Mouse (Mus musculus) C2C12 (cell line): ENCODE measurements around the gene Drp2. TPM values are rescaled to one million over a fixed set of nuclear protein-coding genes. Genes with fewer than 3 reads are reported as not detected.
A peak's percentile ranks its signal among the peaks of the same experiment; 100 is the strongest.

Experiments used
- H3K27me3 ChIP-seq: one replicate; pipeline ENCODE4 v1.6.1; 2011; ENCODE audit not compliant: control insufficient read depth, insufficient read depth, insufficient read length
- H3K36me3 ChIP-seq: one replicate; pipeline ENCODE4 v1.6.1; 2011; ENCODE audit not compliant: control insufficient read depth, insufficient read depth
- H3K4me3 ChIP-seq: one replicate; pipeline ENCODE4 v1.5.1; 2011; ENCODE audit warnings: mild to moderate bottlenecking, control low read depth; ENCODE audit not compliant: poor library complexity, insufficient read depth, severe bottlenecking
- H3K79me2 ChIP-seq: one replicate; pipeline ENCODE4 v1.6.1; 2011; ENCODE audit not compliant: control insufficient read depth, insufficient read depth
- H3K79me3 ChIP-seq: one replicate; pipeline ENCODE4 v1.6.1; 2011; ENCODE audit warnings: low read depth, control low read depth
- H3ac ChIP-seq: one replicate; pipeline ENCODE3; 2011; ENCODE audit warnings: low read depth; ENCODE audit not compliant: control insufficient read depth, insufficient read length
- CEBPB ChIP-seq: IDR thresholded peaks from one replicate; pipeline ENCODE4 v1.6.1; 2011; ENCODE audit warnings: low read depth, mild to moderate bottlenecking, control low read depth, moderate library complexity
- CTCF ChIP-seq: IDR thresholded peaks from one replicate; pipeline ENCODE4 v1.5.1; 2011; ENCODE audit not compliant: control insufficient read depth, insufficient read depth, insufficient read length
- FOSL1 ChIP-seq: IDR thresholded peaks from one replicate; pipeline ENCODE4 v1.8.0; 2011; ENCODE audit warnings: mild to moderate bottlenecking, low read length; ENCODE audit not compliant: poor library complexity, insufficient read depth, severe bottlenecking
- MAX ChIP-seq: IDR thresholded peaks from one replicate; pipeline ENCODE4 v1.6.1; 2011; ENCODE audit warnings: mild to moderate bottlenecking, control low read depth
- MYOD1 ChIP-seq: IDR thresholded peaks from one replicate; pipeline ENCODE4 v1.6.1; 2011; ENCODE audit warnings: low read depth; ENCODE audit not compliant: control insufficient read depth, insufficient read length
- MYOG ChIP-seq: IDR thresholded peaks from one replicate; pipeline ENCODE4 v1.6.1; 2011; ENCODE audit not compliant: control insufficient read depth, insufficient read length; ENCODE audit errors: extremely low read depth
- USF1 ChIP-seq: IDR thresholded peaks from one replicate; pipeline ENCODE4 v1.6.1; 2011; ENCODE audit warnings: low read depth, mild to moderate bottlenecking, control low read depth, moderate library complexity
- polyA plus RNA-seq: library from polyadenylated mRNA; unstranded; fragments of >200 nt; fragmentation: generic; extraction: Trizol; gene quantifications from one replicate; pipeline ENCODE4 v1.2.1, GENCODE M21; 2012; ENCODE audit warnings: missing spikeins

Gene Drp2
- polyA plus RNA-seq, 1 experiment, result 1.9 TPM

- no peak for TF ChIP-seq MYOD1
- no peak for TF ChIP-seq MAX
- no peak for TF ChIP-seq CTCF
- no peak for TF ChIP-seq USF1
- TF ChIP-seq FOSL1, result no peak
- TF ChIP-seq CEBPB, result no peak
- TF ChIP-seq MYOG, result no peak
- H3ac ChIP-seq, result no peak overlapping the region
- no peaks in the 10 kb centered on the region for H3K79me2 ChIP-seq
- H3K27me3 ChIP-seq, result no peaks in the 10 kb centered on the region
- H3K36me3 ChIP-seq, result no peaks in the 10 kb centered on the region
- H3K79me3 ChIP-seq, result no peaks in the 10 kb centered on the region
- H3K4me3 ChIP-seq, result no peak overlapping the region
Observed at GRCm38 (mm10) chrX:134374190-134374589, 30.2 kb upstream of the Drp2 start.

GRCm38 (mm10) chrX:134384896-134385295 is 19.5 kb upstream of the Drp2 start:
- no peaks in the 10 kb centered on the region for H3K79me3 ChIP-seq

GRCm38 (mm10) chrX:134398972-134399371 is 5.4 kb upstream of the Drp2 start:
- H3K36me3 ChIP-seq, result no peaks in the 10 kb centered on the region
- H3ac ChIP-seq, result no peak overlapping the region
- H3K27me3 ChIP-seq, result no peaks in the 10 kb centered on the region
- TF ChIP-seq MYOD1, result no peak
- TF ChIP-seq CTCF, result no peak
- TF ChIP-seq USF1, result no peak
- no peak for TF ChIP-seq CEBPB
- no peak for TF ChIP-seq MYOG
- no peak for TF ChIP-seq MAX
- no peak for TF ChIP-seq FOSL1
- H3K79me2 ChIP-seq, result no peaks in the 10 kb centered on the region
- no peak overlapping the region for H3K4me3 ChIP-seq
- H3K79me3 ChIP-seq, result no peaks in the 10 kb centered on the region

More at GRCm38 (mm10) chrX:134384896-134385295, 19.5 kb upstream of the Drp2 start:
- Histone ChIP-seq H3K27me3 (no peaks in the 10 kb centered on the region), H3ac (no peak overlapping the region), H3K4me3 (no peak overlapping the region), H3K36me3 (no peaks in the 10 kb centered on the region), H3K79me2 (no peaks in the 10 kb centered on the region)
- TF ChIP-seq USF1 (no peak), MYOG (no peak), CTCF (no peak)

GRCm38 (mm10) chrX:134404584-134404955 is 219 bp downstream of the Drp2 start:
- no peaks in the 10 kb centered on the region for H3K79me3 ChIP-seq
- no peaks in the 10 kb centered on the region for H3K27me3 ChIP-seq
- no peak overlapping the region for H3K4me3 ChIP-seq
- H3ac ChIP-seq, result no peak overlapping the region
- no peak for TF ChIP-seq CEBPB
- TF ChIP-seq FOSL1, result no peak
- no peak for TF ChIP-seq MYOG
- TF ChIP-seq CTCF, result no peak
- no peak for TF ChIP-seq MAX
- no peak for TF ChIP-seq USF1
- TF ChIP-seq MYOD1, result no peak
- H3K79me2 ChIP-seq, result no peaks in the 10 kb centered on the region
- H3K36me3 ChIP-seq, result no peaks in the 10 kb centered on the region

- H3K79me2 ChIP-seq, result no peaks in the 10 kb centered on the region
- no peak overlapping the region for H3K4me3 ChIP-seq
- H3K27me3 ChIP-seq, result no peaks in the 10 kb centered on the region
- H3K79me3 ChIP-seq, result no peaks in the 10 kb centered on the region
- H3ac ChIP-seq, result no peak overlapping the region
- H3K36me3 ChIP-seq, result no peaks in the 10 kb centered on the region
- TF ChIP-seq MYOD1, result peak; percentile 77
- no peak for TF ChIP-seq MYOG
Observed at GRCm38 (mm10) chrX:134409354-134409900, 5.1 kb downstream of the Drp2 start.

GRCm38 (mm10) chrX:134412096-134412495 is 7.7 kb downstream of the Drp2 start:
- H3K4me3 ChIP-seq, result no peak overlapping the region
- H3ac ChIP-seq, result no peak overlapping the region
- H3K36me3 ChIP-seq, result no peaks in the 10 kb centered on the region
- H3K79me2 ChIP-seq, result no peaks in the 10 kb centered on the region
- TF ChIP-seq MYOG (no peak), FOSL1 (no peak)
- H3K79me3 ChIP-seq, result no peaks in the 10 kb centered on the region
- H3K27me3 ChIP-seq, result no peaks in the 10 kb centered on the region
